In genomic region chr7:137438962-137439361, GRCm38 (mm10) we compare ENCODE assay signal across 8 mouse cellular contexts. TPM values are rescaled to one million over a fixed set of nuclear protein-coding genes. Genes with fewer than 3 reads are reported as not detected.
DNase-seq lines count a peak whose midpoint lies in the region; ATAC-seq and TF ChIP-seq lines count a peak whose summit lies in the region.
"Not testable (repeated sequence)": the region's sequence is repeated elsewhere in the genome, so short reads cannot be mapped to it uniquely, and the experiment has no call there.

No protein-coding gene starts in this region.

- not testable (repeated sequence) for DNase-seq in forebrain, postnatal 0 days; kidney, postnatal 0 days (ENCODE audit: low spot score); liver, embryonic 14.5 days (ENCODE audit: low read depth in 3 of 3, low spot score in 3 of 3)
- peak; percentile 9 for DNase-seq in thymus, adult 2 months

- ATAC-seq in embryonic facial prominence, embryonic 12.5 days (ENCODE audit: insufficient number of reproducible peaks, insufficient read depth, low FRiP score, low TSS enrichment); forebrain, postnatal 0 days; hindbrain, embryonic 13.5 days (ENCODE audit: low FRiP score); kidney, postnatal 0 days (replicated peaks; ENCODE audit: low FRiP score, low read depth); liver, embryonic 14.5 days (ENCODE audit: insufficient read depth); midbrain, embryonic 15.5 days (replicated peaks): not testable (repeated sequence)

- not testable (repeated sequence) for H3K27me3 ChIP-seq in E14TG2a.4 (ENCODE audit: insufficient read depth, low read length); embryonic facial prominence, embryonic 12.5 days; forebrain, postnatal 0 days (ENCODE audit: insufficient read depth, low read length); hindbrain, embryonic 13.5 days; kidney, postnatal 0 days (ENCODE audit: insufficient read depth, low read length); liver, embryonic 14.5 days (ENCODE audit: control insufficient read depth, insufficient read depth, low read length); midbrain, embryonic 15.5 days (replicated peaks); thymus, adult 2 months (ENCODE audit: control insufficient read depth, insufficient read depth, low read length)

- peaks cover 73% of the 10 kb centered on the region for H3K4me1 ChIP-seq in E14TG2a.4 (replicated peaks; ENCODE audit: low read depth, low read length)
- peaks cover 18% of the 10 kb centered on the region for H3K4me1 ChIP-seq in embryonic facial prominence, embryonic 12.5 days
- H3K4me1 ChIP-seq in forebrain, postnatal 0 days (ENCODE audit: insufficient read depth); kidney, postnatal 0 days (replicated peaks; ENCODE audit: insufficient read depth, low read length): not testable (repeated sequence)
- H3K4me1 ChIP-seq in hindbrain, embryonic 13.5 days (replicated peaks), result peaks cover 26% of the 10 kb centered on the region
- H3K4me1 ChIP-seq in liver, embryonic 14.5 days (replicated peaks; ENCODE audit: control insufficient read depth in 2 of 2, insufficient read depth in 2 of 2, low read length in 1 of 2), result peaks cover 8 to 11% of the 10 kb centered on the region in 2 experiments
- H3K4me1 ChIP-seq in midbrain, embryonic 15.5 days, result peaks cover 23% of the 10 kb centered on the region
- peaks cover 11% of the 10 kb centered on the region for H3K4me1 ChIP-seq in thymus, adult 2 months (replicated peaks; ENCODE audit: control insufficient read depth, insufficient read depth, low read length)

- not testable (repeated sequence) for H3K9ac ChIP-seq in embryonic facial prominence, embryonic 12.5 days; forebrain, postnatal 0 days; kidney, postnatal 0 days (ENCODE audit: low read depth, low read length); liver, embryonic 14.5 days (replicated peaks)
- peak overlapping the region; percentile 98 for H3K9ac ChIP-seq in hindbrain, embryonic 13.5 days
- peak overlapping the region; percentile 92; the same call in 1 of the 2 replicates for H3K9ac ChIP-seq in midbrain, embryonic 15.5 days

- peak overlapping the region; percentile 71 for H3K4me2 ChIP-seq in embryonic facial prominence, embryonic 12.5 days (replicated peaks)
- H3K4me2 ChIP-seq in forebrain, postnatal 0 days (ENCODE audit: low read depth), result peak overlapping the region; percentile 66
- H3K4me2 ChIP-seq in hindbrain, embryonic 13.5 days, result peak overlapping the region; percentile 63
- H3K4me2 ChIP-seq in kidney, postnatal 0 days (ENCODE audit: low read length), result peak overlapping the region; percentile 84; the same call in 1 of the 2 replicates
- H3K4me2 ChIP-seq in liver, embryonic 14.5 days (ENCODE audit: low read depth), result peak overlapping the region; percentile 82
- H3K4me2 ChIP-seq in midbrain, embryonic 15.5 days, result peak overlapping the region; percentile 66

- not testable (repeated sequence) for H3K27ac ChIP-seq in embryonic facial prominence, embryonic 12.5 days; forebrain, postnatal 0 days (ENCODE audit: low read depth, low read length); kidney, postnatal 0 days; liver, embryonic 14.5 days; midbrain, embryonic 15.5 days; thymus, adult 2 months (ENCODE audit: control insufficient read depth, insufficient read depth, low read length)
- peak overlapping the region; percentile 94; the same call in 1 of the 2 replicates for H3K27ac ChIP-seq in hindbrain, embryonic 13.5 days

- not testable (repeated sequence) for TF ChIP-seq EP300 in liver, embryonic 14.5 days (IDR thresholded peaks at IDR 0.05; ENCODE audit: low read depth)

- 89% methylated on average over 7 of the region's 7 CpGs for WGBS in embryonic facial prominence, embryonic 12.5 days
- 80% methylated on average over 7 of the region's 7 CpGs for WGBS in forebrain, postnatal 0 days
- WGBS in hindbrain, embryonic 13.5 days, result 74% methylated on average over 7 of the region's 7 CpGs
- WGBS in kidney, postnatal 0 days, result 81% methylated on average over 7 of the region's 7 CpGs
- 66% methylated on average over 7 of the region's 7 CpGs for WGBS in liver, embryonic 14.5 days (ENCODE audit: insufficient replicate concordance)
- 86% methylated on average over 7 of the region's 7 CpGs for WGBS in midbrain, embryonic 15.5 days
- WGBS in thymus, adult 2 months, result 55% methylated on average over 7 of the region's 7 CpGs

- H3K9me3 ChIP-seq in E14TG2a.4 (ENCODE audit: low read length); embryonic facial prominence, embryonic 12.5 days; forebrain, postnatal 0 days (ENCODE audit: low read length); hindbrain, embryonic 13.5 days; kidney, postnatal 0 days (replicated peaks; ENCODE audit: low read length); liver, embryonic 14.5 days (ENCODE audit: control insufficient read depth, low read length); midbrain, embryonic 15.5 days: not testable (repeated sequence)

- TF ChIP-seq CTCF in E14TG2a.4 (conservative IDR thresholded peaks at IDR 0.05; ENCODE audit: low read length); forebrain, postnatal 0 days (IDR thresholded peaks at IDR 0.05; ENCODE audit: low read depth); kidney, postnatal 0 days (IDR thresholded peaks at IDR 0.05; ENCODE audit: low read depth); liver, embryonic 14.5 days (IDR thresholded peaks at IDR 0.05; ENCODE audit: low read depth); thymus, adult 2 months (IDR thresholded peaks at IDR 0.05; ENCODE audit: borderline replicate concordance, control insufficient read depth, extremely low read depth, insufficient read depth, low read length, poor library complexity): not testable (repeated sequence)

- peaks cover 32% of the 10 kb centered on the region for H3K36me3 ChIP-seq in E14TG2a.4 (ENCODE audit: insufficient read depth, low read length)
- not testable (repeated sequence) for H3K36me3 ChIP-seq in embryonic facial prominence, embryonic 12.5 days; forebrain, postnatal 0 days (ENCODE audit: insufficient read depth); hindbrain, embryonic 13.5 days; kidney, postnatal 0 days (ENCODE audit: insufficient read depth, low read length); liver, embryonic 14.5 days (replicated peaks; ENCODE audit: control insufficient read depth, insufficient read depth, low read depth); midbrain, embryonic 15.5 days (replicated peaks); thymus, adult 2 months (ENCODE audit: control insufficient read depth, insufficient read depth, low read length)

- H3K4me3 ChIP-seq in E14TG2a.4 (replicated peaks; ENCODE audit: low read length), result peak overlapping the region; percentile 96
- H3K4me3 ChIP-seq in embryonic facial prominence, embryonic 12.5 days, result peak overlapping the region; percentile 99
- peak overlapping the region; percentile 85; the same call in 1 of the 2 replicates for H3K4me3 ChIP-seq in forebrain, postnatal 0 days (ENCODE audit: low read depth, low read length)
- peak overlapping the region; percentile 97 for H3K4me3 ChIP-seq in hindbrain, embryonic 13.5 days
- peak overlapping the region; percentile 92 for H3K4me3 ChIP-seq in kidney, postnatal 0 days (replicated peaks; ENCODE audit: low read depth, low read length)
- not testable (repeated sequence) for H3K4me3 ChIP-seq in liver, embryonic 14.5 days (ENCODE audit: insufficient read depth in 1 of 2, low read depth in 2 of 2, low read length in 2 of 2); thymus, adult 2 months (ENCODE audit: control insufficient read depth, insufficient read depth, low read length)
- H3K4me3 ChIP-seq in midbrain, embryonic 15.5 days, result peak overlapping the region; percentile 96

- TF ChIP-seq POLR2A in thymus, adult 2 months (IDR thresholded peaks at IDR 0.05; ENCODE audit: control insufficient read depth, extremely low read depth, insufficient read depth, low read length, poor library complexity), result not testable (repeated sequence)

RNA-seq across cellular contexts. Expression of gene Glrx3, which starts 1.5 kb away (rescaled TPM):
- polyA plus RNA-seq in embryonic facial prominence, embryonic 12.5 days (2016; fragmentation: Nextera tagmentation; extraction: Ambion mirVana), result 243 and 255 TPM in 2 replicates
- 158 and 207 TPM in 2 replicates for total RNA-seq in forebrain, postnatal 0 days (2014; rRNA removed)
- polyA plus RNA-seq in forebrain, postnatal 0 days (2015; fragmentation: Nextera tagmentation; extraction: Ambion mirVana), result 233 and 282 TPM in 2 replicates
- polyA plus RNA-seq in hindbrain, embryonic 13.5 days (2015; fragmentation: Nextera tagmentation; extraction: Ambion mirVana), result 275 and 301 TPM in 2 replicates
- 219 and 222 TPM in 2 replicates for polyA plus RNA-seq in kidney, postnatal 0 days (2015; fragmentation: Nextera tagmentation; extraction: Ambion mirVana)
- polyA plus RNA-seq in liver, embryonic 14.5 days (2012; rRNA removed), result 23.8 and 41.8 TPM in 2 replicates
- 110 and 113 TPM in 2 replicates for polyA plus RNA-seq in liver, embryonic 14.5 days (2014; fragmentation: Nextera tagmentation; extraction: Ambion mirVana)
- polyA plus RNA-seq in midbrain, embryonic 15.5 days (2015; fragmentation: Nextera tagmentation; extraction: Ambion mirVana), result 235 and 254 TPM in 2 replicates
- 39.1 and 48.2 TPM in 2 replicates for polyA plus RNA-seq in thymus, adult 2 months (2012; rRNA removed)

RNA-seq across cellular contexts. Expression of gene 9430038I01Rik, which starts 28.4 kb away (rescaled TPM):
- polyA plus RNA-seq in embryonic facial prominence, embryonic 12.5 days (2016; fragmentation: Nextera tagmentation; extraction: Ambion mirVana), result 26.8 and 27.5 TPM in 2 replicates
- total RNA-seq in forebrain, postnatal 0 days (2014; rRNA removed), result 8.9 and 10.7 TPM in 2 replicates
- polyA plus RNA-seq in forebrain, postnatal 0 days (2015; fragmentation: Nextera tagmentation; extraction: Ambion mirVana), result 11.7 and 13.6 TPM in 2 replicates
- 14.1 and 16.1 TPM in 2 replicates for polyA plus RNA-seq in hindbrain, embryonic 13.5 days (2015; fragmentation: Nextera tagmentation; extraction: Ambion mirVana)
- 23.1 and 23.8 TPM in 2 replicates for polyA plus RNA-seq in kidney, postnatal 0 days (2015; fragmentation: Nextera tagmentation; extraction: Ambion mirVana)
- polyA plus RNA-seq in liver, embryonic 14.5 days (2012; rRNA removed), result 2.6 and 4.3 TPM in 2 replicates
- 7.1 and 7.4 TPM in 2 replicates for polyA plus RNA-seq in liver, embryonic 14.5 days (2014; fragmentation: Nextera tagmentation; extraction: Ambion mirVana)
- polyA plus RNA-seq in midbrain, embryonic 15.5 days (2015; fragmentation: Nextera tagmentation; extraction: Ambion mirVana), result 10.2 and 12.8 TPM in 2 replicates
- polyA plus RNA-seq in thymus, adult 2 months (2012; rRNA removed), result 3.8 and 7.2 TPM in 2 replicates
